In the genomic region with DNA sequence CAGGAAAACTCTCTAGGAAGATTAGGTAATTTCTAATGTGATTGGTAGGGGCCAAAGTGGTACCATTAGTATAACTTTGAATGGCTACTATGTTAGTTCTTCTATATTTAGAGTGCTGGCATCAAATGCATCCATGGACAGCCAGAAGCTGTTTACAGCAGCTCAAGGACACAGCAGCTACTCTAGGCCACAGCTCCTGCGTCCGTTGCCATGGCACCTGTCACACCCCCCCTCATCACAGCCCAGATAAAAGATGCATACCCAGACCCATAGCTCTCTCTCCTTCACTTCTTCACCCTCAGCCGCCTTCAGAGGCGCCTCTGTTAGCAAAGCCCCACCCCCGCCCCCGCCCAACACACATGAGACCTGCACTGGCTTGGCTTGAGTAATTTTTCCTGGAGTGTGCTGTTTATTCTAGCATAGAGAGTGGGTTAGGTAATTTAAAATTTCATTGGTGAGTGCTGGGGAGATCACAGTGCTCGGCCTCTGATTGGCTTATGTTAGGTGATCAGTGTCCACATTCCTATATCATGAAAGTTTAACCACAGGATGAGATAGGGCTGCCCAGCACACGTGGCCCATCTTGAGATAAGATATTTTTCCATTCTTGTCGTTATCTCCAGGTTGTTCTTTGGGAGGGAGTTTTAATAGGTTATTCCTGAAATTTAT, we compare ENCODE assay signal across 18 mouse cellular contexts. TPM values are rescaled to one million over a fixed set of nuclear protein-coding genes. Genes with fewer than 3 reads are reported as not detected.
DNase-seq lines count a peak whose midpoint lies in the region; ATAC-seq and TF ChIP-seq lines count a peak whose summit lies in the region.
"Had no signal": no experiment of that assay in that cellular context is flagged by ENCODE, and none has a peak within 500 bp of the region (broad histone marks: within the 10 kb centered on the region; RNA-seq: fewer than 3 reads in every experiment).

No protein-coding gene starts in this region.

- H3K36me3 ChIP-seq in heart, embryonic 16.5 days (ENCODE audit: control insufficient read depth, insufficient read depth): no peaks in the 10 kb centered on the region
- no peaks in the 10 kb centered on the region for H3K36me3 ChIP-seq in lung, postnatal 0 days (ENCODE audit: insufficient read depth, low read length)
- no peaks in the 10 kb centered on the region for H3K36me3 ChIP-seq in intestine, postnatal 0 days (ENCODE audit: control insufficient read depth, insufficient read depth)
- no peaks in the 10 kb centered on the region for H3K36me3 ChIP-seq in forebrain, embryonic 10.5 days (replicated peaks)
- H3K36me3 ChIP-seq: embryonic facial prominence, embryonic 15.5 days; limb, embryonic 12.5 days had no signal

- no peak overlapping the region for H3K9ac ChIP-seq in heart, embryonic 16.5 days (ENCODE audit: low read length)
- no peak overlapping the region for H3K9ac ChIP-seq in lung, postnatal 0 days (replicated peaks; ENCODE audit: low read depth)
- no peak overlapping the region for H3K9ac ChIP-seq in intestine, postnatal 0 days (ENCODE audit: low read depth, low read length)
- H3K9ac ChIP-seq: embryonic facial prominence, embryonic 15.5 days; limb, embryonic 12.5 days had no signal

- H3K4me3 ChIP-seq in heart, embryonic 16.5 days (ENCODE audit: low read length): no peak overlapping the region
- H3K4me3 ChIP-seq in lung, postnatal 0 days (ENCODE audit: low read depth, low read length): no peak overlapping the region
- H3K4me3 ChIP-seq in intestine, postnatal 0 days (ENCODE audit: low read depth, low read length): no peak overlapping the region
- H3K4me3 ChIP-seq in forebrain, embryonic 10.5 days: no peak overlapping the region
- H3K4me3 ChIP-seq: embryonic facial prominence, embryonic 15.5 days; limb, embryonic 12.5 days had no signal

- no peaks in the 10 kb centered on the region for H3K27me3 ChIP-seq in heart, embryonic 16.5 days (ENCODE audit: control insufficient read depth, insufficient read depth, low read length)
- H3K27me3 ChIP-seq in lung, postnatal 0 days (replicated peaks; ENCODE audit: insufficient read depth, low read length): no peaks in the 10 kb centered on the region
- H3K27me3 ChIP-seq in intestine, postnatal 0 days (replicated peaks; ENCODE audit: control insufficient read depth, insufficient read depth, low read length): no peaks in the 10 kb centered on the region
- H3K27me3 ChIP-seq in forebrain, embryonic 10.5 days (ENCODE audit: poor library complexity, severe bottlenecking): no peaks in the 10 kb centered on the region
- H3K27me3 ChIP-seq: embryonic facial prominence, embryonic 15.5 days; limb, embryonic 12.5 days had no signal

- DNase-seq in heart, adult 8-10 months (ENCODE audit: low spot score): no peak
- DNase-seq in lung, postnatal 0 days (ENCODE audit: low spot score): no peak
- DNase-seq in lung, adult 18-20 months: no peak
- DNase-seq in brain, embryonic 14.5 days (ENCODE audit: low read depth): peak; percentile 12
- DNase-seq in forebrain, embryonic 10.5 days (ENCODE audit: extremely low spot score, low spot score): no peak
- DNase-seq in left cerebral cortex, adult 8-10 months (ENCODE audit: low spot score in 2 of 2): no peak
- DNase-seq: cerebellum, postnatal 14 days; embryo, embryonic 11 days; gastrocnemius, postnatal 36 days; kidney, adult 11 months; kidney, postnatal 14 days; lung, postnatal 36 days; right cerebral cortex, adult 18-20 months; thymus, postnatal 36 days had no signal

- no peak for TF ChIP-seq CTCF in lung, postnatal 0 days (IDR thresholded peaks at IDR 0.05)
- TF ChIP-seq CTCF in brain, embryonic 14.5 days (IDR thresholded peaks at IDR 0.05; ENCODE audit: borderline replicate concordance, extremely low read depth, insufficient read depth, insufficient read length): no peak
- no peak for TF ChIP-seq CTCF in intestine, postnatal 0 days (IDR thresholded peaks at IDR 0.05; ENCODE audit: low read depth)

- H3K4me2 ChIP-seq in heart, embryonic 16.5 days (ENCODE audit: low read depth, low read length): no peak overlapping the region
- H3K4me2 ChIP-seq in lung, postnatal 0 days (replicated peaks; ENCODE audit: low read depth, low read length): no peak overlapping the region
- H3K4me2 ChIP-seq in intestine, postnatal 0 days (replicated peaks; ENCODE audit: low read depth): no peak overlapping the region
- H3K4me2 ChIP-seq: embryonic facial prominence, embryonic 15.5 days; limb, embryonic 12.5 days had no signal

- no peak overlapping the region for H3K27ac ChIP-seq in heart, embryonic 16.5 days (ENCODE audit: low read length)
- no peak overlapping the region for H3K27ac ChIP-seq in lung, postnatal 0 days (ENCODE audit: low read length)
- H3K27ac ChIP-seq in intestine, postnatal 0 days (ENCODE audit: low read depth, low read length): no peak overlapping the region
- H3K27ac ChIP-seq in forebrain, embryonic 10.5 days: no peak overlapping the region
- H3K27ac ChIP-seq: embryonic facial prominence, embryonic 15.5 days; limb, embryonic 12.5 days had no signal

- 52% methylated on average over 9 of the region's 9 CpGs for WGBS in heart, embryonic 16.5 days
- WGBS in lung, postnatal 0 days: 54% methylated on average over 9 of the region's 9 CpGs
- 50% methylated on average over 9 of the region's 9 CpGs for WGBS in intestine, postnatal 0 days
- WGBS in forebrain, embryonic 10.5 days: 86% methylated on average over 9 of the region's 9 CpGs

- H3K9me3 ChIP-seq in heart, embryonic 16.5 days (replicated peaks; ENCODE audit: control insufficient read depth, low read length): no peaks in the 10 kb centered on the region
- no peaks in the 10 kb centered on the region for H3K9me3 ChIP-seq in lung, postnatal 0 days (ENCODE audit: low read length)
- H3K9me3 ChIP-seq in intestine, postnatal 0 days (ENCODE audit: control insufficient read depth): no peaks in the 10 kb centered on the region
- H3K9me3 ChIP-seq in forebrain, embryonic 10.5 days: no peaks in the 10 kb centered on the region
- H3K9me3 ChIP-seq: embryonic facial prominence, embryonic 15.5 days; limb, embryonic 12.5 days had no signal

- no peak for TF ChIP-seq EP300 in lung, postnatal 0 days (IDR thresholded peaks at IDR 0.05)

- no peak for TF ChIP-seq POLR2A in brain, embryonic 14.5 days (IDR thresholded peaks at IDR 0.05; ENCODE audit: borderline replicate concordance, extremely low read depth, insufficient read depth, insufficient read length, poor library complexity, severe bottlenecking)

- peak; percentile 55 for ATAC-seq in heart, embryonic 16.5 days (replicated peaks; ENCODE audit: extremely low read depth, insufficient read depth, low FRiP score)
- 0 out of 2 replicates have a peak, but pooled peaks have one; percentile 23 for ATAC-seq in lung, postnatal 0 days
- peak; percentile 85 for ATAC-seq in intestine, postnatal 0 days

- no peaks in the 10 kb centered on the region for H3K4me1 ChIP-seq in heart, embryonic 16.5 days (ENCODE audit: control insufficient read depth, insufficient read depth, low read length)
- H3K4me1 ChIP-seq in lung, postnatal 0 days (ENCODE audit: insufficient read depth, low read depth, low read length): no peaks in the 10 kb centered on the region
- no peaks in the 10 kb centered on the region for H3K4me1 ChIP-seq in intestine, postnatal 0 days (replicated peaks; ENCODE audit: control insufficient read depth, insufficient read depth, low read length)
- no peaks in the 10 kb centered on the region for H3K4me1 ChIP-seq in forebrain, embryonic 10.5 days
- H3K4me1 ChIP-seq: embryonic facial prominence, embryonic 15.5 days; limb, embryonic 12.5 days had no signal

RNA-seq across cellular contexts. Expression of a gene that starts 27.3 kb away (rescaled TPM):
- 64.2 and 75.1 TPM in 2 replicates for polyA plus RNA-seq in heart, embryonic 16.5 days (2015; fragmentation: Nextera tagmentation; extraction: Ambion mirVana)
- total RNA-seq in heart, adult 8-10 months (2022): 100 to 1,000 TPM; 145 to 156 (median 152) TPM
- 72.4 and 76.4 TPM in 2 replicates for polyA plus RNA-seq in lung, postnatal 0 days (2015; fragmentation: Nextera tagmentation; extraction: Ambion mirVana)
- polyA plus RNA-seq in brain, embryonic 14.5 days (2012; rRNA removed): 54.4 and 60.5 TPM in 2 replicates
- polyA plus RNA-seq in intestine, postnatal 0 days (2015; fragmentation: Nextera tagmentation; extraction: Ambion mirVana): 55.2 and 61.6 TPM in 2 replicates
- polyA plus RNA-seq in forebrain, embryonic 10.5 days (2016; fragmentation: Nextera tagmentation; extraction: Ambion mirVana): 47.7 and 48.6 TPM in 2 replicates
- total RNA-seq in left cerebral cortex, adult 8-10 months (2022): 100 to 1,000 TPM; 122 to 140 (median 130) TPM

RNA-seq across cellular contexts. Expression of a gene that starts 38.3 kb away (rescaled TPM):
- 19.0 and 24.8 TPM in 2 replicates for polyA plus RNA-seq in heart, embryonic 16.5 days (2015; fragmentation: Nextera tagmentation; extraction: Ambion mirVana)
- 10 to 100 TPM; 43.9 to 48.3 (median 46.4) TPM for total RNA-seq in heart, adult 8-10 months (2022)
- polyA plus RNA-seq in lung, postnatal 0 days (2015; fragmentation: Nextera tagmentation; extraction: Ambion mirVana): 39.0 and 45.3 TPM in 2 replicates
- polyA plus RNA-seq in brain, embryonic 14.5 days (2012; rRNA removed): 10.8 and 14.3 TPM in 2 replicates
- polyA plus RNA-seq in intestine, postnatal 0 days (2015; fragmentation: Nextera tagmentation; extraction: Ambion mirVana): 81.2 and 85.6 TPM in 2 replicates
- polyA plus RNA-seq in forebrain, embryonic 10.5 days (2016; fragmentation: Nextera tagmentation; extraction: Ambion mirVana): 12.7 and 15.1 TPM in 2 replicates
- 10 to 100 TPM; 40.5 to 43.0 (median 41.6) TPM for total RNA-seq in left cerebral cortex, adult 8-10 months (2022)

Comparison
In these comparisons a context has a peak if more than half of its experiments do, and no peak if none do; other contexts are left out.
1. ATAC-seq: peak in every context shown above with its lines; median percentile 85 in intestine, postnatal 0 days; 55 in heart, embryonic 16.5 days; 23 in lung, postnatal 0 days.